Mouse (Mus musculus): Measurements from ENCODE around the gene Dab1. TPM values are rescaled to one million over a fixed set of nuclear protein-coding genes. Genes with fewer than 3 reads are reported as not detected.

The Dab1 gene
- total and polyA plus RNA-seq, 2 experiments, result 0.02 to 0.09 TPM

DNA sequence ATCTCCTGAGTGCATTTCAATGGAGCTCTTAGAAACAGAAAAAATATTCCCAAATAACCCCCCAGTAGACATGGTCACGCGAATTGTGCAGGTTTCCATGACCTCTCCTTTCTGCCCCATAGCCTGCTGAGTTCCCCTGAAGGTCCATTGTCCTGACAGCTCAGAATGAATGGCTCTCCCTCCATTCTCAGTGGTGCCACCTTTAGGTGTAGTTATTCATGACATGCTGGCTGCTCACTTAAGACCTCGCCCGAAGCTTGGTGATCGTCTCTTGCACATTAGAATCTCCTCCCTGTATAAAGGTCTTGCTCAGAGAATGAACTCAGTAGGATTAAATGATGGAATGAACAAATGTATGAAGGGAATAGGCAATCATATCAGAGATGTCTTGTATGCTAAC is 776.9 kb downstream of the Dab1 start:
- H3K4me3 ChIP-seq (ENCODE audit: insufficient read depth, low read depth, low read length), result no peak overlapping the region

GRCm38 (mm10) chr4:104399106-104399730 is 780.1 kb downstream of the Dab1 start:
- Histone ChIP-seq H3K27ac (replicated peaks; ENCODE audit: insufficient read depth, low read depth, low read length) (no peak overlapping the region), H3K79me2 (ENCODE audit: control insufficient read depth, insufficient read depth, low read length) (no peaks in the 10 kb centered on the region), H3K4me1 (ENCODE audit: control insufficient read depth, insufficient read depth, low read length) (no peaks in the 10 kb centered on the region), H3K36me3 (ENCODE audit: control insufficient read depth, insufficient read depth, low read length) (no peaks in the 10 kb centered on the region), H3K9ac (ENCODE audit: low read depth, low read length) (no peak overlapping the region), H3K4me3 (ENCODE audit: insufficient read depth, low read depth, low read length) (no peak overlapping the region), H3K27me3 (ENCODE audit: control insufficient read depth, insufficient read depth, low read length) (no peaks in the 10 kb centered on the region)
- no peak for DNase-seq (ENCODE audit: extremely low read depth, low read depth, low spot score)
- TF ChIP-seq POLR2A (IDR thresholded peaks at IDR 0.05; ENCODE audit: extremely low read depth, insufficient read depth, low read length), result no peak
- no peak for TF ChIP-seq CTCF (IDR thresholded peaks at IDR 0.05; ENCODE audit: low read depth, low read length)
- 76% methylated on average over 9 of the region's 9 CpGs for WGBS

More for the DNA sequence above, 776.9 kb downstream of the Dab1 start:
- 89% methylated on average over 5 of the region's 5 CpGs for WGBS
- no peaks in the 10 kb centered on the region for H3K27me3 ChIP-seq (ENCODE audit: control insufficient read depth, insufficient read depth, low read length)
- DNase-seq (ENCODE audit: extremely low read depth, low read depth, low spot score), result no peak
- H3K79me2 ChIP-seq (ENCODE audit: control insufficient read depth, insufficient read depth, low read length), result no peaks in the 10 kb centered on the region
- no peak overlapping the region for H3K27ac ChIP-seq (replicated peaks; ENCODE audit: insufficient read depth, low read depth, low read length)
- H3K4me1 ChIP-seq (ENCODE audit: control insufficient read depth, insufficient read depth, low read length), result no peaks in the 10 kb centered on the region
- no peaks in the 10 kb centered on the region for H3K36me3 ChIP-seq (ENCODE audit: control insufficient read depth, insufficient read depth, low read length)
- H3K9ac ChIP-seq (ENCODE audit: low read depth, low read length), result no peak overlapping the region
- TF ChIP-seq POLR2A (IDR thresholded peaks at IDR 0.05; ENCODE audit: extremely low read depth, insufficient read depth, low read length), result no peak
- TF ChIP-seq CTCF (IDR thresholded peaks at IDR 0.05; ENCODE audit: low read depth, low read length), result 0 out of 2 replicates have a peak, but pooled peaks have one; percentile 15

DNA sequence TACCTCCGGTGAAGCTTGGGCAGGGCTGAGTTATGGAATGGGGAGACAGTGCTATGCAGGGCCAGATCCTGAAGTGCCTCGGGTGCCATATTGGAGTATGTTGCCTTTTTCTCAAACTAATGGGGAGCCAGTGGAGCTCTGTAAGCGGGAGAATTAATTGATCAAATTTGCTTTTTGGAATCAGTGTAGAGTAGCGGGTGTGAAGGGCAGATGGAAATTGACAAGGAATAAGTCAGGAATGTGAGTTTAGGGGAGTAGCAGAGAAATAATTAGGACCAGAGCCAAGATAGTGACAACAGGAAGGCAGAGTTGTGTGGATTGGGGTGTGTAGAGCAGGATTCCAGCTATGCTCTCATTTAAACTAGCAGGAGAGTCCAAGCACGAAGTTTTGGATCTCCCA is 784.9 kb downstream of the Dab1 start:
- Histone ChIP-seq H3K36me3 (ENCODE audit: control insufficient read depth, insufficient read depth, low read length) (no peaks in the 10 kb centered on the region), H3K27me3 (ENCODE audit: control insufficient read depth, insufficient read depth, low read length) (no peaks in the 10 kb centered on the region)
- WGBS, result 89% methylated on average over 5 of the region's 5 CpGs

GRCm38 (mm10) chr4:104410922-104411321 is 791.8 kb downstream of the Dab1 start:
- Histone ChIP-seq H3K27ac (replicated peaks; ENCODE audit: insufficient read depth, low read depth, low read length) (no peak overlapping the region), H3K36me3 (ENCODE audit: control insufficient read depth, insufficient read depth, low read length) (no peaks in the 10 kb centered on the region), H3K27me3 (ENCODE audit: control insufficient read depth, insufficient read depth, low read length) (no peaks in the 10 kb centered on the region), H3K4me1 (ENCODE audit: control insufficient read depth, insufficient read depth, low read length) (no peaks in the 10 kb centered on the region), H3K9ac (ENCODE audit: low read depth, low read length) (no peak overlapping the region), H3K79me2 (ENCODE audit: control insufficient read depth, insufficient read depth, low read length) (no peaks in the 10 kb centered on the region), H3K4me3 (ENCODE audit: insufficient read depth, low read depth, low read length) (no peak overlapping the region)
- 87% methylated on average over 6 of the region's 6 CpGs for WGBS
- DNase-seq (ENCODE audit: extremely low read depth, low read depth, low spot score), result no peak
- TF ChIP-seq POLR2A (IDR thresholded peaks at IDR 0.05; ENCODE audit: extremely low read depth, insufficient read depth, low read length) (no peak), CTCF (IDR thresholded peaks at IDR 0.05; ENCODE audit: low read depth, low read length) (no peak)

More for the DNA sequence above, 784.9 kb downstream of the Dab1 start:
- Histone ChIP-seq H3K4me1 (ENCODE audit: control insufficient read depth, insufficient read depth, low read length) (no peaks in the 10 kb centered on the region), H3K9ac (ENCODE audit: low read depth, low read length) (no peak overlapping the region), H3K79me2 (ENCODE audit: control insufficient read depth, insufficient read depth, low read length) (no peaks in the 10 kb centered on the region), H3K4me3 (ENCODE audit: insufficient read depth, low read depth, low read length) (no peak overlapping the region), H3K27ac (replicated peaks; ENCODE audit: insufficient read depth, low read depth, low read length) (no peak overlapping the region)
- TF ChIP-seq POLR2A (IDR thresholded peaks at IDR 0.05; ENCODE audit: extremely low read depth, insufficient read depth, low read length), result no peak
- TF ChIP-seq CTCF (IDR thresholded peaks at IDR 0.05; ENCODE audit: low read depth, low read length), result no peak
- no peak for DNase-seq (ENCODE audit: extremely low read depth, low read depth, low spot score)

DNA sequence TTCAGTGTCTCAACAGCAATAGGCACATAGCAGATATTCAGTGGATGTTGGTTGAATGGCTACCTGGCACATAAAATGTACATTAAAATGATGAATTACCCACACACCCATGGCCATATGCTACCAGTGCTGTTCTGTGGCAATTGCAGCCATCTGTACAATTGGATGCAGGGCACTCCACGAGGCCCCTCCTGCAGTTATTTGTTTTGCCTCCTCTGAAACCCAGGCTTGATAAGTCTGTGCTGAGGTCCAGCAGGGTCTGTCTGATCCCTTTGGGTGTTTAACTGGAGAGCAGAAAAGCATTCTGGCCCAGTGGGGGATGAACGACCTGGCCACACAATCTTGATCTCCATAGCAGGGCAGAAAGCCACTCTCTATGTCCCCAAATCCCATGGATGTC is 796.3 kb downstream of the Dab1 start:
- Histone ChIP-seq H3K36me3 (ENCODE audit: control insufficient read depth, insufficient read depth, low read length) (no peaks in the 10 kb centered on the region), H3K27ac (replicated peaks; ENCODE audit: insufficient read depth, low read depth, low read length) (no peak overlapping the region), H3K27me3 (ENCODE audit: control insufficient read depth, insufficient read depth, low read length) (no peaks in the 10 kb centered on the region), H3K9ac (ENCODE audit: low read depth, low read length) (no peak overlapping the region), H3K4me3 (ENCODE audit: insufficient read depth, low read depth, low read length) (no peak overlapping the region), H3K4me1 (ENCODE audit: control insufficient read depth, insufficient read depth, low read length) (no peaks in the 10 kb centered on the region), H3K79me2 (ENCODE audit: control insufficient read depth, insufficient read depth, low read length) (no peaks in the 10 kb centered on the region)
- WGBS, result 61% methylated on average over 2 of the region's 2 CpGs
- TF ChIP-seq CTCF (IDR thresholded peaks at IDR 0.05; ENCODE audit: low read depth, low read length) (no peak), POLR2A (IDR thresholded peaks at IDR 0.05; ENCODE audit: extremely low read depth, insufficient read depth, low read length) (no peak)
- DNase-seq (ENCODE audit: extremely low read depth, low read depth, low spot score), result no peak

- WGBS, result 89% methylated on average over 2 of the region's 2 CpGs
- Histone ChIP-seq H3K9ac (ENCODE audit: low read depth, low read length) (no peak overlapping the region), H3K27me3 (ENCODE audit: control insufficient read depth, insufficient read depth, low read length) (no peaks in the 10 kb centered on the region), H3K79me2 (ENCODE audit: control insufficient read depth, insufficient read depth, low read length) (no peaks in the 10 kb centered on the region), H3K36me3 (ENCODE audit: control insufficient read depth, insufficient read depth, low read length) (no peaks in the 10 kb centered on the region), H3K4me1 (ENCODE audit: control insufficient read depth, insufficient read depth, low read length) (no peaks in the 10 kb centered on the region), H3K4me3 (ENCODE audit: insufficient read depth, low read depth, low read length) (no peak overlapping the region), H3K27ac (replicated peaks; ENCODE audit: insufficient read depth, low read depth, low read length) (no peak overlapping the region)
- DNase-seq (ENCODE audit: extremely low read depth, low read depth, low spot score), result no peak
- no peak for TF ChIP-seq POLR2A (IDR thresholded peaks at IDR 0.05; ENCODE audit: extremely low read depth, insufficient read depth, low read length)
- no peak for TF ChIP-seq CTCF (IDR thresholded peaks at IDR 0.05; ENCODE audit: low read depth, low read length)
These were observed 799.2 kb downstream of the Dab1 start for GRCm38 (mm10) chr4:104418354-104418753.
